In the genomic region with DNA sequence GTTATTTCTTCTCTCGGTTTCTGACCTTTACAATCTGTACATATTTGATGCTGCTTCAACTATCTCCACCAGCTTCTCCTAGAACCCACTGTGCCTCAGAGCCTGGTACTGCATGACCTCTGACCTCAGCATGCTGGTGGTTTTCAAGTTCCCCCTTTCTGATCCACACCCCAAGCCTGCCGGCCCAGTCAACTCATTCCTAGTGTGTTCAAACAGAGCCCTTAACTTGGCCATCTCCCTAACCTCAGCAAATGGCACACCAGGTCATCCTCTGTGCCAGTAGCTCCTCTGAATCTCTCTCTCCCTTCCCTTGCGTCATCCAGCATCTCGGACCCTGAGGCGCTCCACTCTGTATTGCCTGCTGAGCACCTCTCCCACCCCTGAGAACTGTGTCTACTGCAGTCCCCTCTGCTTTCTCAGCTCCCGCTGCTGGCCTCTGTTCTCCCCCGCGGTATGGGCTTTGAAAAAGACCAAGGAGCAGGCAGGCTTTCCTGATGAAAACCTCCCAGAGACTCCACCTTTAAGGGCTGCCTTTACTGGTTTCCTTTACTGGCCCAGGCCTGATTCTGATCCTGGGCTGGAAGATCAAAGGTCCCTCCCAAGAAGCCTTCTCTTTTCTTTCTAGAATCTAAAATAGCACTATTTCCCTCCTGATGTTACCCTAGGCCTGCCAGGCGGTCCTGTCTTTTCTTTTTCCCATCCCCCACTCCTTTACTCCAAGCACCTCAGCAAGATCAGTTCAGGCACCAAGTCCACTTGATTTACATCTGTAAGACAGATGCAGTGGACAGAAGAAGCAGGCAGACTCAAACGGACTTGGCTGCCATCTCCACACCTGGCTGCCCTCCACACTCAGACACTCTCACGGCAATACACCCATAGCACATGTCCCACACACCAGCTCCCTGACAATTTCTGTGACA, we compare ENCODE assay signal across 10 mouse cellular contexts. TPM values are rescaled to one million over a fixed set of nuclear protein-coding genes. Genes with fewer than 3 reads are reported as not detected.
A peak's percentile ranks its signal among the peaks of the same experiment; 100 is the strongest.
DNase-seq lines count a peak whose midpoint lies in the region; ATAC-seq and TF ChIP-seq lines count a peak whose summit lies in the region.
"Had no signal": no experiment of that assay in that cellular context is flagged by ENCODE, and none has a peak within 500 bp of the region (broad histone marks: within the 10 kb centered on the region; RNA-seq: fewer than 3 reads in every experiment).

No protein-coding gene starts in this region.

- WGBS in forebrain, embryonic 16.5 days: 41% methylated on average over 11 of the region's 11 CpGs
- WGBS in forebrain, embryonic 11.5 days: 21% methylated on average over 11 of the region's 11 CpGs
- 22% methylated on average over 11 of the region's 11 CpGs for WGBS in hindbrain, embryonic 12.5 days

- no peaks in the 10 kb centered on the region for H3K9me3 ChIP-seq in forebrain, embryonic 16.5 days (ENCODE audit: control insufficient read depth, low read length)
- H3K9me3 ChIP-seq in forebrain, embryonic 11.5 days (ENCODE audit: control insufficient read depth, low read length): no peaks in the 10 kb centered on the region
- H3K9me3 ChIP-seq in E14TG2a.4 (ENCODE audit: low read length): no peaks in the 10 kb centered on the region
- no peaks in the 10 kb centered on the region for H3K9me3 ChIP-seq in hindbrain, embryonic 12.5 days (replicated peaks)
- H3K9me3 ChIP-seq in megakaryocyte, embryonic 14.5 days: no peaks in the 10 kb centered on the region
- H3K9me3 ChIP-seq: liver, embryonic 15.5 days had no signal

- H3K4me2 ChIP-seq in forebrain, embryonic 16.5 days (ENCODE audit: low read length): peak overlapping the region; percentile 5; the same call in 1 of the 2 replicates
- H3K4me2 ChIP-seq in forebrain, embryonic 11.5 days (ENCODE audit: low read depth, low read length, severe bottlenecking): no peak overlapping the region
- peak overlapping the region; percentile 13; the same call in 1 of the 2 replicates for H3K4me2 ChIP-seq in hindbrain, embryonic 12.5 days (replicated peaks)
- H3K4me2 ChIP-seq: liver, embryonic 15.5 days had no signal

- H3K36me3 ChIP-seq in forebrain, embryonic 16.5 days (ENCODE audit: control insufficient read depth, insufficient read depth): no peaks in the 10 kb centered on the region
- no peaks in the 10 kb centered on the region for H3K36me3 ChIP-seq in forebrain, embryonic 11.5 days (ENCODE audit: control insufficient read depth, insufficient read depth, low read length)
- H3K36me3 ChIP-seq in E14TG2a.4 (ENCODE audit: insufficient read depth, low read length): 0 out of 2 replicates have a peak, but pooled peaks cover 16% of the 10 kb centered on the region
- H3K36me3 ChIP-seq in hindbrain, embryonic 12.5 days: no peaks in the 10 kb centered on the region
- H3K36me3 ChIP-seq in megakaryocyte, embryonic 14.5 days (replicated peaks; ENCODE audit: low read length): no peaks in the 10 kb centered on the region
- H3K36me3 ChIP-seq: liver, embryonic 15.5 days had no signal

- peaks cover 31% of the 10 kb centered on the region for H3K4me1 ChIP-seq in forebrain, embryonic 16.5 days (replicated peaks; ENCODE audit: control insufficient read depth, insufficient read depth, low read length)
- H3K4me1 ChIP-seq in forebrain, embryonic 11.5 days (replicated peaks; ENCODE audit: control insufficient read depth, insufficient read depth, low read length): peaks cover 5% of the 10 kb centered on the region; the same call in 1 of the 2 replicates
- H3K4me1 ChIP-seq in E14TG2a.4 (replicated peaks; ENCODE audit: low read depth, low read length): peaks cover 84% of the 10 kb centered on the region
- H3K4me1 ChIP-seq in hindbrain, embryonic 12.5 days: peaks cover 29% of the 10 kb centered on the region
- peaks cover 45% of the 10 kb centered on the region for H3K4me1 ChIP-seq in megakaryocyte, embryonic 14.5 days

- H3K27me3 ChIP-seq in forebrain, embryonic 16.5 days (replicated peaks; ENCODE audit: control insufficient read depth, insufficient read depth, low read length): no peaks in the 10 kb centered on the region
- no peaks in the 10 kb centered on the region for H3K27me3 ChIP-seq in forebrain, embryonic 11.5 days (ENCODE audit: control insufficient read depth, insufficient read depth, low read length)
- no peaks in the 10 kb centered on the region for H3K27me3 ChIP-seq in E14TG2a.4 (ENCODE audit: insufficient read depth, low read length)
- no peaks in the 10 kb centered on the region for H3K27me3 ChIP-seq in hindbrain, embryonic 12.5 days
- peaks cover 38% of the 10 kb centered on the region for H3K27me3 ChIP-seq in megakaryocyte, embryonic 14.5 days (replicated peaks)

- no peak overlapping the region for H3K4me3 ChIP-seq in forebrain, embryonic 16.5 days (replicated peaks; ENCODE audit: low read length)
- no peak overlapping the region for H3K4me3 ChIP-seq in forebrain, embryonic 11.5 days (ENCODE audit: low read depth, low read length)
- H3K4me3 ChIP-seq in E14TG2a.4 (replicated peaks; ENCODE audit: low read length): peak overlapping the region; percentile 88
- H3K4me3 ChIP-seq in hindbrain, embryonic 12.5 days: no peak overlapping the region
- H3K4me3 ChIP-seq in megakaryocyte, embryonic 14.5 days (replicated peaks): peak overlapping the region; percentile 44
- H3K4me3 ChIP-seq: liver, embryonic 15.5 days had no signal

- no peak overlapping the region for H3K27ac ChIP-seq in forebrain, embryonic 16.5 days (ENCODE audit: low read length)
- H3K27ac ChIP-seq in forebrain, embryonic 11.5 days (ENCODE audit: low read depth, low read length): no peak overlapping the region
- no peak overlapping the region for H3K27ac ChIP-seq in hindbrain, embryonic 12.5 days
- H3K27ac ChIP-seq: liver, embryonic 15.5 days had no signal

- no peak overlapping the region for H3K9ac ChIP-seq in forebrain, embryonic 16.5 days (replicated peaks; ENCODE audit: low read depth, low read length)
- H3K9ac ChIP-seq in forebrain, embryonic 11.5 days (ENCODE audit: low read length): no peak overlapping the region
- no peak overlapping the region for H3K9ac ChIP-seq in hindbrain, embryonic 12.5 days
- H3K9ac ChIP-seq: liver, embryonic 15.5 days had no signal

- no peak for ATAC-seq in forebrain, embryonic 16.5 days
- no peak for ATAC-seq in forebrain, embryonic 11.5 days (replicated peaks; ENCODE audit: low FRiP score)
- no peak for ATAC-seq in hindbrain, embryonic 12.5 days (ENCODE audit: low FRiP score)
- no peak for ATAC-seq in inflammation-experienced regulatory T-cells, adult 6 months
- no peak for ATAC-seq in megakaryocyte-erythroid progenitor cell, adult 5-6 weeks (replicated peaks; ENCODE audit: low FRiP score, low TSS enrichment, poor library complexity, severe bottlenecking)
- no peak for ATAC-seq in erythroblast, adult 5-6 weeks (replicated peaks; ENCODE audit: low FRiP score, poor library complexity, severe bottlenecking)

- TF ChIP-seq CTCF in E14TG2a.4 (conservative IDR thresholded peaks at IDR 0.05; ENCODE audit: low read length): no peak

- DNase-seq in forebrain, embryonic 11.5 days (ENCODE audit: low spot score): no peak
- DNase-seq: cerebellum, adult 11 months had no signal

RNA-seq across cellular contexts. Expression of gene Zfp704, which starts 3.8 kb away (rescaled TPM):
- 19.4 and 19.7 TPM in 2 replicates for polyA plus RNA-seq in forebrain, embryonic 16.5 days (2015; fragmentation: Nextera tagmentation; extraction: Ambion mirVana)
- 7.8 and 8.1 TPM in 2 replicates for polyA plus RNA-seq in forebrain, embryonic 11.5 days (2014; fragmentation: Nextera tagmentation; extraction: Ambion mirVana)
- 7.2 and 8.6 TPM in 2 replicates for polyA plus RNA-seq in hindbrain, embryonic 12.5 days (2016; fragmentation: Nextera tagmentation; extraction: Ambion mirVana)
- 5.9 and 21.5 TPM in 2 replicates for polyA plus RNA-seq in megakaryocyte, embryonic 14.5 days (2012; ENCODE audit: insufficient read depth, low replicate concordance)
- 1 to 10 TPM in 2 of 3 experiments, under 1 TPM in 1; 0.33 to 2.2 (median 2.1) TPM for polyA plus RNA-seq in inflammation-experienced regulatory T-cells, adult 6 months (2017; shearing (Covaris generic))
- 12.5 and 18.9 TPM in 2 replicates for total RNA-seq in megakaryocyte-erythroid progenitor cell, adult 5-6 weeks (2014; fragmentation: Nextera tagmentation)
- total RNA-seq in megakaryocyte-erythroid progenitor cell, adult 5-6 weeks (2017): 8.9 and 12.4 TPM in 2 replicates
- total RNA-seq in erythroblast, adult 5-6 weeks (2015; ENCODE audit: low replicate concordance): 1.5 and 1.9 TPM in 2 replicates
- 2.2 and 2.3 TPM in 2 replicates for total RNA-seq in erythroblast, adult 5-6 weeks (2017; ENCODE audit: low replicate concordance)

Comparison
In these comparisons a context has a peak if more than half of its experiments do, and no peak if none do; other contexts are left out.
1. H3K4me3 ChIP-seq: peak in E14TG2a.4 (single experiment) and megakaryocyte, embryonic 14.5 days (single experiment); none in forebrain, embryonic 16.5 days (single experiment), forebrain, embryonic 11.5 days (single experiment) and hindbrain, embryonic 12.5 days (single experiment).